In the genomic region with DNA sequence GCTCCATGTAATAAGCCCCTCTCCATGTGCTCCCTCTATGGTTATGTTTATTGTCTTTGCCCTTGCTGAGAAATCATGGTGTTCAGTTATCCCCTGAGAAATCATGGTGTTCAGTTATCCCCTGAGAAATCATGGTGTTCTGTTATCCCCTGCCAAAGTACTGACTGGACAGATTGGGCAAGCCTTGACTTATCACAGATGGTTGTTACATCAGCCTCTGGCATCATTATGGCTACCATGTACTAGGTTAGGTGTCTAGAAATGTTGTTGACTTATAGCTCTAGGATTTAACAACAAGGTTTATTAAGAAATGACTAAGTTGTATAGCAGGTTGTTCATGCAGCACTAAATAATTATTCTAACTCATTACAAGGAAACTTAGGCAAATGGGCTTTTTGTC, we compare ENCODE assay signal across 19 mouse cellular contexts. TPM values are rescaled to one million over a fixed set of nuclear protein-coding genes. Genes with fewer than 3 reads are reported as not detected.
DNase-seq lines count a peak whose midpoint lies in the region; ATAC-seq and TF ChIP-seq lines count a peak whose summit lies in the region.
"Had no signal": no experiment of that assay in that cellular context is flagged by ENCODE, and none has a peak within 500 bp of the region (broad histone marks: within the 10 kb centered on the region; RNA-seq: fewer than 3 reads in every experiment).

No protein-coding gene starts in this region.

- no peak overlapping the region for H3K4me3 ChIP-seq in liver, postnatal 0 days (ENCODE audit: low read depth, low read length)
- H3K4me3 ChIP-seq in liver, embryonic 11.5 days (ENCODE audit: low read depth, low read length), result no peak overlapping the region
- H3K4me3 ChIP-seq in neural tube, embryonic 15.5 days (replicated peaks), result no peak overlapping the region
- H3K4me3 ChIP-seq in myocyte, result no peak overlapping the region
- no peak overlapping the region for H3K4me3 ChIP-seq in forebrain, embryonic 13.5 days
- H3K4me3 ChIP-seq: embryonic facial prominence, embryonic 12.5 days; embryonic facial prominence, embryonic 15.5 days; forebrain, embryonic 15.5 days; heart, adult 2 months; hindbrain, embryonic 12.5 days; hindbrain, embryonic 15.5 days had no signal

- no peak overlapping the region for H3K9ac ChIP-seq in liver, postnatal 0 days (replicated peaks)
- H3K9ac ChIP-seq in liver, embryonic 11.5 days (ENCODE audit: low read depth, low read length), result no peak overlapping the region
- H3K9ac ChIP-seq in neural tube, embryonic 15.5 days (replicated peaks), result no peak overlapping the region
- no peak overlapping the region for H3K9ac ChIP-seq in forebrain, embryonic 13.5 days
- H3K9ac ChIP-seq: embryonic facial prominence, embryonic 12.5 days; embryonic facial prominence, embryonic 15.5 days; forebrain, embryonic 15.5 days; hindbrain, embryonic 12.5 days; hindbrain, embryonic 15.5 days had no signal

- no peak for DNase-seq in liver, postnatal 0 days
- DNase-seq in liver, embryonic 11.5 days (ENCODE audit: low spot score), result no peak
- peak; percentile 8 for DNase-seq in neural tube, embryonic 10.5 days (ENCODE audit: extremely low spot score, low spot score)
- DNase-seq: adrenal gland, postnatal 10 days; adrenal gland, postnatal 36 days; cerebellum, adult 11 months; cerebellum, adult 9-11 months; gastrocnemius, postnatal 25 days; heart, adult 2 months had no signal

- no peak overlapping the region for H3ac ChIP-seq in myocyte (ENCODE audit: control insufficient read depth, insufficient read length)

- no peak overlapping the region for H3K4me2 ChIP-seq in liver, postnatal 0 days (ENCODE audit: low read depth, low read length)
- no peak overlapping the region for H3K4me2 ChIP-seq in liver, embryonic 11.5 days
- no peak overlapping the region for H3K4me2 ChIP-seq in neural tube, embryonic 15.5 days
- no peak overlapping the region for H3K4me2 ChIP-seq in myocyte (ENCODE audit: low read depth)
- H3K4me2 ChIP-seq in forebrain, embryonic 13.5 days, result no peak overlapping the region
- H3K4me2 ChIP-seq: embryonic facial prominence, embryonic 12.5 days; embryonic facial prominence, embryonic 15.5 days; forebrain, embryonic 15.5 days; heart, embryonic 11.5 days; hindbrain, embryonic 12.5 days; hindbrain, embryonic 15.5 days had no signal

- no peaks in the 10 kb centered on the region for H3K27me3 ChIP-seq in liver, postnatal 0 days (ENCODE audit: insufficient read depth, low read length)
- H3K27me3 ChIP-seq in liver, embryonic 11.5 days (replicated peaks; ENCODE audit: control insufficient read depth, insufficient read depth, low read length), result no peaks in the 10 kb centered on the region
- no peaks in the 10 kb centered on the region for H3K27me3 ChIP-seq in neural tube, embryonic 15.5 days (replicated peaks)
- H3K27me3 ChIP-seq in myocyte (ENCODE audit: control insufficient read depth, insufficient read depth, insufficient read length), result no peaks in the 10 kb centered on the region
- no peaks in the 10 kb centered on the region for H3K27me3 ChIP-seq in forebrain, embryonic 13.5 days
- H3K27me3 ChIP-seq: embryonic facial prominence, embryonic 12.5 days; embryonic facial prominence, embryonic 15.5 days; forebrain, embryonic 15.5 days; hindbrain, embryonic 12.5 days; hindbrain, embryonic 15.5 days had no signal

- no peaks in the 10 kb centered on the region for H3K36me3 ChIP-seq in liver, postnatal 0 days (replicated peaks; ENCODE audit: insufficient read depth, low read length)
- H3K36me3 ChIP-seq in liver, embryonic 11.5 days (ENCODE audit: control insufficient read depth, insufficient read depth, low read length), result no peaks in the 10 kb centered on the region
- no peaks in the 10 kb centered on the region for H3K36me3 ChIP-seq in neural tube, embryonic 15.5 days
- no peaks in the 10 kb centered on the region for H3K36me3 ChIP-seq in myocyte (ENCODE audit: control insufficient read depth, insufficient read depth)
- H3K36me3 ChIP-seq in forebrain, embryonic 13.5 days (ENCODE audit: poor library complexity, severe bottlenecking), result no peaks in the 10 kb centered on the region
- H3K36me3 ChIP-seq: embryonic facial prominence, embryonic 12.5 days; embryonic facial prominence, embryonic 15.5 days; forebrain, embryonic 15.5 days; hindbrain, embryonic 12.5 days; hindbrain, embryonic 15.5 days had no signal

- H3K79me2 ChIP-seq in myocyte (ENCODE audit: control insufficient read depth, insufficient read depth), result no peaks in the 10 kb centered on the region

- TF ChIP-seq EP300 in liver, postnatal 0 days (IDR thresholded peaks at IDR 0.05; ENCODE audit: low read depth), result no peak

- peak; percentile 62 for ATAC-seq in liver, postnatal 0 days
- ATAC-seq in liver, embryonic 11.5 days (replicated peaks; ENCODE audit: low FRiP score), result no peak
- ATAC-seq in neural tube, embryonic 15.5 days (ENCODE audit: low FRiP score), result no peak
- ATAC-seq in forebrain, embryonic 13.5 days, result no peak
- ATAC-seq: CD4-positive, CD25-positive, alpha-beta regulatory T cell, adult 4 months had no signal

- TF ChIP-seq POLR2A in myocyte (IDR thresholded peaks at IDR 0.05; ENCODE audit: insufficient read length, low read depth), result no peak

- H3K9me3 ChIP-seq in liver, postnatal 0 days (ENCODE audit: low read length), result no peaks in the 10 kb centered on the region
- no peaks in the 10 kb centered on the region for H3K9me3 ChIP-seq in liver, embryonic 11.5 days (ENCODE audit: control insufficient read depth, low read length)
- no peaks in the 10 kb centered on the region for H3K9me3 ChIP-seq in neural tube, embryonic 15.5 days (replicated peaks)
- H3K9me3 ChIP-seq in forebrain, embryonic 13.5 days (replicated peaks), result no peaks in the 10 kb centered on the region
- H3K9me3 ChIP-seq: embryonic facial prominence, embryonic 12.5 days; embryonic facial prominence, embryonic 15.5 days; forebrain, embryonic 15.5 days; hindbrain, embryonic 12.5 days; hindbrain, embryonic 15.5 days had no signal

- no peak for TF ChIP-seq CTCF in liver, postnatal 0 days (IDR thresholded peaks at IDR 0.05; ENCODE audit: low read depth)

- H3K27ac ChIP-seq in liver, postnatal 0 days (ENCODE audit: low read depth), result no peak overlapping the region
- no peak overlapping the region for H3K27ac ChIP-seq in liver, embryonic 11.5 days (ENCODE audit: low read depth, low read length)
- no peak overlapping the region for H3K27ac ChIP-seq in neural tube, embryonic 15.5 days (replicated peaks)
- H3K27ac ChIP-seq in forebrain, embryonic 13.5 days, result no peak overlapping the region
- H3K27ac ChIP-seq: embryonic facial prominence, embryonic 12.5 days; embryonic facial prominence, embryonic 15.5 days; forebrain, embryonic 15.5 days; heart, adult 2 months; hindbrain, embryonic 12.5 days; hindbrain, embryonic 15.5 days had no signal

- H3K4me1 ChIP-seq in liver, postnatal 0 days (ENCODE audit: insufficient read depth), result no peaks in the 10 kb centered on the region
- no peaks in the 10 kb centered on the region for H3K4me1 ChIP-seq in liver, embryonic 11.5 days (replicated peaks; ENCODE audit: control insufficient read depth, insufficient read depth, low read length)
- H3K4me1 ChIP-seq in neural tube, embryonic 15.5 days, result 0 out of 2 replicates have a peak, but pooled peaks cover 3% of the 10 kb centered on the region
- H3K4me1 ChIP-seq in forebrain, embryonic 13.5 days, result peaks cover 5% of the 10 kb centered on the region; the same call in 1 of the 2 replicates
- H3K4me1 ChIP-seq: embryonic facial prominence, embryonic 12.5 days; forebrain, embryonic 15.5 days; hindbrain, embryonic 12.5 days; hindbrain, embryonic 15.5 days had no signal

TF ChIP-seq in myocyte, 11 proteins besides CTCF, POLR2A, EP300 and RAD21:
- no peak for TF ChIP-seq POLR2AphosphoS2 (IDR thresholded peaks at IDR 0.05; ENCODE audit: insufficient read length, low read depth)
- TF ChIP-seq CEBPB (IDR thresholded peaks at IDR 0.05; ENCODE audit: insufficient read depth, poor library complexity, severe bottlenecking), result 0 out of 2 replicates have a peak, but pooled peaks have one; percentile 12

RNA-seq across cellular contexts. Expression of a gene that starts 30.1 kb away (rescaled TPM):
- polyA plus RNA-seq in liver, postnatal 0 days (2015; fragmentation: Nextera tagmentation; extraction: Ambion mirVana), result 0.14 and 0.30 TPM in 2 replicates
- 0.69 and 0.96 TPM in 2 replicates for polyA plus RNA-seq in liver, embryonic 11.5 days (2014; fragmentation: Nextera tagmentation; extraction: Ambion mirVana)
- polyA plus RNA-seq in neural tube, embryonic 15.5 days (2015; fragmentation: Nextera tagmentation; extraction: Ambion mirVana), result 21.2 and 23.1 TPM in 2 replicates
- polyA plus RNA-seq in myocyte (2012; fragmentation: generic; extraction: Trizol), result 77.5 TPM
- 0.10 and 0.13 TPM in 2 replicates for polyA plus RNA-seq in forebrain, embryonic 13.5 days (2015; fragmentation: Nextera tagmentation; extraction: Ambion mirVana)
- polyA plus RNA-seq: CD4-positive, CD25-positive, alpha-beta regulatory T cell, adult 4 months had no signal

RNA-seq across cellular contexts. Expression of a gene that starts 59.5 kb away (rescaled TPM):
- 114 and 124 TPM in 2 replicates for polyA plus RNA-seq in liver, postnatal 0 days (2015; fragmentation: Nextera tagmentation; extraction: Ambion mirVana)
- polyA plus RNA-seq in liver, embryonic 11.5 days (2014; fragmentation: Nextera tagmentation; extraction: Ambion mirVana), result 15.9 and 17.9 TPM in 2 replicates
- 12.4 and 13.9 TPM in 2 replicates for polyA plus RNA-seq in neural tube, embryonic 15.5 days (2015; fragmentation: Nextera tagmentation; extraction: Ambion mirVana)
- polyA plus RNA-seq in myocyte (2012; fragmentation: generic; extraction: Trizol), result 61.7 TPM
- 6.4 and 7.7 TPM in 2 replicates for polyA plus RNA-seq in forebrain, embryonic 13.5 days (2015; fragmentation: Nextera tagmentation; extraction: Ambion mirVana)

Comparison
In these comparisons a context has a peak if more than half of its experiments do, and no peak if none do; other contexts are left out.
1. RNA of a gene that starts 30.1 kb away (polyA plus RNA-seq): 77.5 TPM in myocyte (single experiment) and 21.2 to 23.1 TPM in neural tube, embryonic 15.5 days; 0.69 to 0.96 TPM in liver, embryonic 11.5 days, 0.14 to 0.30 TPM in liver, postnatal 0 days and 0.10 to 0.13 TPM in forebrain, embryonic 13.5 days; every median in the first group is over 10 times any median in the second.